Mouse (Mus musculus) brain, embryonic 14.5 days (tissue): ENCODE data around the gene Cpm. TPM values are rescaled to one million over a fixed set of nuclear protein-coding genes. Genes with fewer than 3 reads are reported as not detected.
"Not testable (repeated sequence)": the region's sequence is repeated elsewhere in the genome, so short reads cannot be mapped to it uniquely, and the experiment has no call there.

ENCODE experiments used
- DNase-seq: peaks from one replicate; pipeline ENCODE4 v3.0.0-alpha.2; 2011; ENCODE audit warnings: low read depth
- CTCF ChIP-seq: fragments of 200-500 bp; IDR thresholded peaks from 2 replicates; pipeline ENCODE4 v1.5.1; 2012; ENCODE audit warnings: inconsistent platforms, mild to moderate bottlenecking, moderate library complexity, borderline replicate concordance; ENCODE audit not compliant: insufficient read depth, insufficient read length; ENCODE audit errors: extremely low read depth
- POLR2A ChIP-seq: fragments of 200-500 bp; IDR thresholded peaks from 2 replicates; pipeline ENCODE4 v1.6.1; 2012; ENCODE audit warnings: mild to moderate bottlenecking, inconsistent platforms, borderline replicate concordance; ENCODE audit not compliant: poor library complexity, insufficient read depth, insufficient read length, severe bottlenecking; ENCODE audit errors: extremely low read depth
- polyA plus RNA-seq: library from polyadenylated mRNA; depleted of rRNA; stranded (reverse); fragments of >200 nt; gene quantifications from 2 replicates; pipeline ENCODE4 v1.2.3, GENCODE M21; 2012

The Cpm gene
- polyA plus RNA-seq, 1 experiment, result 3.7 TPM

- TF ChIP-seq POLR2A (no peak), CTCF (no peak)
- no peak for DNase-seq
Observed at GRCm38 (mm10) chr10:117611976-117612375, 17.3 kb upstream of the Cpm start.

- no peak for DNase-seq
- TF ChIP-seq CTCF, result no peak
- TF ChIP-seq POLR2A, result no peak
Observed at GRCm38 (mm10) chr10:117612621-117613584, 16.4 kb upstream of the Cpm start.

- DNase-seq, result no peak
- TF ChIP-seq POLR2A (no peak), CTCF (no peak)
Observed at GRCm38 (mm10) chr10:117613960-117614359, 15.3 kb upstream of the Cpm start.

- TF ChIP-seq POLR2A (no peak), CTCF (no peak)
- DNase-seq, result no peak
Observed at GRCm38 (mm10) chr10:117614387-117614786, 14.9 kb upstream of the Cpm start.

GRCm38 (mm10) chr10:117615239-117615638 lies 14.1 kb upstream of the Cpm start:
- TF ChIP-seq CTCF, result no peak
- TF ChIP-seq POLR2A, result no peak
- DNase-seq, result no peak

GRCm38 (mm10) chr10:117615746-117616145 lies 13.6 kb upstream of the Cpm start:
- TF ChIP-seq POLR2A (no peak), CTCF (no peak)
- DNase-seq, result no peak

GRCm38 (mm10) chr10:117616191-117616680 lies 13.1 kb upstream of the Cpm start:
- no peak for DNase-seq

GRCm38 (mm10) chr10:117616765-117617164 lies 12.5 kb upstream of the Cpm start:
- DNase-seq, result not testable (repeated sequence)

More at GRCm38 (mm10) chr10:117616191-117616680, 13.1 kb upstream of the Cpm start:
- no peak for TF ChIP-seq CTCF
- no peak for TF ChIP-seq POLR2A

GRCm38 (mm10) chr10:117617568-117618345 lies 11.5 kb upstream of the Cpm start:
- TF ChIP-seq POLR2A (no peak), CTCF (no peak)
- no peak for DNase-seq

- TF ChIP-seq POLR2A (no peak), CTCF (no peak)
- no peak for DNase-seq
Observed at GRCm38 (mm10) chr10:117619041-117619861, 10.0 kb upstream of the Cpm start.

- no peak for DNase-seq
- TF ChIP-seq POLR2A (no peak), CTCF (no peak)
Observed at GRCm38 (mm10) chr10:117619862-117620179, 9.5 kb upstream of the Cpm start.
